Mouse (Mus musculus) embryo, embryonic 9.5 days (tissue): ENCODE measurements around the gene Nadk2.

ENCODE experiments used
- DNase-seq: peaks from one replicate; pipeline ENCODE4 v3.0.0-alpha.2; 2017; ENCODE audit errors: extremely low spot score

The Nadk2 gene

DNA sequence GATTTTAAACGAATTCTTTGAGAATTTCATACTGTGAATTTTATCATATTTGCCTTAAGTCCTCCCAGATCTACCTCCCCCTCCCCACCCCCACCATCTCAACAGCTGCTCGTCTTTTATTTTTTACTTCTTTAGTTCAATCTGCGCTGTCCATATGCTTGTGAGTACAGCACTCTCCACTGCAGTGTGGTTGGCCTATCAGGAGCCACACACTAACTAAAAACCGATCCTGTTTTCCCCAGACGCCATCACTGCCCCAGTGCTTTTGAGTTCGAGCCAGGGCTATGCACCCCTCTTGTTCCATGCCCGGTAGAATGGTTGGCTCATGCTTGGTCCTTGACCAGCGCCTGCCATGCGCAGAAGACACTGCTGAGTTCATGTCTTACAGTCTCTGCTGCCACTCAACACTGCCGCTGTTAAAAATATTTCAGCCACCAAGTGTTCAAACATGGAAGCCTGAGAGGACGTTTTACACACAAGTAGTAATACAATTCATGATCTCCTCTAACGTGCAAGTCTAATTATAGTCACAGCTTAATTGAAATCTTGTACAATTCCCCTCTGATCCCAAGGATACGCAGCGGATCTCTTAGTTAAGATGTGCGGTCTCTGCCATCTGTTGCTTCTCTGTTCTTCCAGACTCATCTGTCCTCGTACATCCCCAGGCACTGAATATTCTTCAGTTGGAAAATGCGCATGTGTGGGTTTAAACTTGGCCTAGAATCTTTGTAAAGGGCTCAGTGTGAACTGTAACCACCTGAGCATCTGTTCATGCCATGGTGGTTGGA is 17.0 kb downstream of the Nadk2 start:
- no peak for DNase-seq

DNA sequence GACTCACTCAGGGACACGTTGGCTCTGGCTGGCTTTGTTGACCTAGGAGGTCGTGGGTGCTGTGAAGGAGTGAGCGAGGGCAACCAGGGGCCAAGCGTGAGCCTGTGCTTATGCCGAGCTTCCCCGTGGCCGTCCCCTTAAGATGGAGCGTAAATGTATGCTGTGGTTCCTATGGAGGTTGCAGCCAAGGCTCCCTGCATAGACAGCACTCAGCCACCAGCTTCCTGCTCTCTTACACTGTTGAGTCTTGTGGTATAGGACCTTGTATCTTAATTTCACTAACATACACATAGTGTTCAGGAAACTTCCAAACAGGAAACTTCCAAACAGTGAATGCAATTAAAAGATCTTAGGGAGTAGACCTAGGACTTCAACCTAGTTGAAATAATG is 17.6 kb downstream of the Nadk2 start:
- no peak for DNase-seq

DNA sequence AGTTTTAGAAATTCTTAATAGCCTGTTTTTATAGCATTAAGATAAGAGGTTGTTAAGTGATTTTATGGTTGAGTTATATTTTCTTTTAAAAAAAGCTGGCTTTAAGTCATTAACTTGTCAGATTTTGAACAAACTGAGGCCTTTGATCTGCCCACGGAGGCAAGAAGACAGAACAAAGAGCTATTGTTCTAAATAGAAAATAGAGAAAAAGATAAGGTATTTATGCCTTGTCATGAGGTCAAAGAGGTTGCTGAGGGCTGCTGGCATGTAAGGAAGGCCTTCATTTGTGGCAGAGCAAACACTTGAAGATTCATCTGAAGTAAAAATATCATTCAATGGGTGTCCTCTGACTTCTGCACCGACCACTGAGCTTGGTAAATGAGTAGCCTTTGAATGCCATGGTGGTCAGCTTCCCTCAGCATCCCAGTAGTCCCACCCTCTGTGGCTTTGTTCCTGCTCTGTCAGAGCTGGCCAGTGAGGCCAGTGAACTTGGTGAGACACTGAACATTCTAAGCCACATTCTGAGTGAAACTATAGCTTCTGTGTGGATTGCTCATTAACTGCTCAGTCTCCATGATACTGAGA is 18.2 kb downstream of the Nadk2 start:
- no peak for DNase-seq

DNA sequence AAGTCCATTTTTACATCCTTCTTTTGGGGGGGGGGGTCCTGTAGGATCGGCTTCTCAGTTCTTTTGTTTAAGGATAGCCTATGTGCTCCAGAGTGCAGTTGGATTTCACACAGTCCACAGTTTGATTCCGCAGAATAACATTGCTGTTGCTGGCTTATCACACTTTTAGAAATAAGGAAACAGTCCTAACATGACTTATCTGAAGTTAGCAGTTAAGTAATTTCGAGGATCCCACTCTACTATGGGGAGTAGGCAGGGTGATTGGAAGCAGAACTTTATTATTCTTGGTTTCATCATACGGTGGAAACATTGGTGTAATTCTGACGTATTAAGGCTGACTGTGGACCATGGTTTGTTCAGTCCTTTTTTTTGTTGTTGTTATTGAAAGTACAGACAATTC is 19.6 kb downstream of the Nadk2 start:
- no peak for DNase-seq

DNA sequence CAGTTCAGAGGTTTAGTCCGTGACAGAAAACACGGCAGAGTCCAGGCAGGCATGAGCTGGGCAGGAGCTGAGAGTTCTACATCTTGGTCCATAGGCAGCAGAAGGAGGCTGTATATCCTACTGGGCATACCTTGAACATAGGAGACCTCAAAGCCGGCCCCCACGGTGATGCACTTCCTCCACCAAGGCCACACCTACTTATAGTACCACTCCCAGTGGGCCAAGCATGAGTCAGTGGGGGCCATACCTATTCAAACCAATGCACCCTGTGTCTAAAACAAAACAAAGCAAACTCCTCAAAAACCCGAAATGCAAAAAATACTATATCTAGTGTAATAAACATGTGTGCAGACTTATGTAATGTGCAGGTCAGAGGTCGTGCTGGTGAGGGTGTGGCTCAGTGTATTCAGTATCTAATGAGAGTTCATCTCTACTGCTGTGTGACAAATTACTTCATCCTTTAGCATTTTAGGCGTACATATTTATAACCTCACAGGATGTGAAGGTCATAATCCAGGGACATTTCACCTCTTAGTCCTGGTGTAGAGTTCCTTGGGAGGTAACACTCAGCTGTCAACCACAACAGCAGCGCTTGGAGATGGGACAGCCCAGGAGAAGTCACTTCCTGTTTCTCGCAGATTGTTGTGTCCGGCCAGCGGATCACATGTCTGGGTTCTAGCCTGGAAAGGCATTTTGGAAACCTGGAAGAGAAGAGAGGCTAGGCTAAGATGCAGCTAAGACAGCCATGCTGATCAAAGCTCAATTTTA is 22.7 kb downstream of the Nadk2 start:
- DNase-seq = no peak

DNA sequence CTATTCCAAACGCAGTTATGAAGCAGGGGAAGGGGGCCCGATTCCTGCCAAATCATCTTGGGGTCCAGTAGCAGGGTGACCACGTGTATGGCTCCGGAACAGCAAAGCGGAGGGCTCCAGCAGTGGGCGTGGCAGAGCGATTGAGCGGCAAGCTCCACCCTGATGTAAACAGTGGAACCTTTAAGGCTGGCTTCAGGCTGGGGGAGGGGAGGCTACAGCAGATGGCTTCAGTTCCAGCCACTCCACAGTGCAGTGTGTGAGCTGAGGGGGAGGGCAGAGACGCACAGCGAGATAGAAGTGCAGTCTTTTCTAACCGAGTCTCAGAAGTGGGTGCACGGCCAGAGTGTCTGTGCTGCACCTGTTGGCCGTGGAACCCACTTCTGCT is 23.3 kb downstream of the Nadk2 start:
- peak; percentile 62 for DNase-seq

DNA sequence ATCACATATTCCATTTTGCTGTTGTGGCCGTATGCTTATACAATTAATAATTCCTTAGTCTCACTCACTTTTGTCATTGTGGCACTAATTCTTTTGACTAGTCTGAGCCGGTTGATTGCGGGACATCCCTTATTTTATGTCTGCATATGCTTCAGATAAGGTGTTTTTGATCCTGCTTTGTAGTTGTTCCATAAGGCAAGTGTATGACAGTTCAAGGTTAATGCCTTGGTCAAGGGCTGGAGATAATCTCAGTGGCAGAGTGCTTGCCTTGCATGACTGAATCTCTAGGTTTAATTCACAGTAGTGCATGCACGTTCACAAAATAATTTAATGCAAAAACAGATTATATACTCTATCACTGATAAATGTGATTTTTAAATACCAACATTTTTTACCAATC is 25.8 kb downstream of the Nadk2 start:
- no peak for DNase-seq

DNA sequence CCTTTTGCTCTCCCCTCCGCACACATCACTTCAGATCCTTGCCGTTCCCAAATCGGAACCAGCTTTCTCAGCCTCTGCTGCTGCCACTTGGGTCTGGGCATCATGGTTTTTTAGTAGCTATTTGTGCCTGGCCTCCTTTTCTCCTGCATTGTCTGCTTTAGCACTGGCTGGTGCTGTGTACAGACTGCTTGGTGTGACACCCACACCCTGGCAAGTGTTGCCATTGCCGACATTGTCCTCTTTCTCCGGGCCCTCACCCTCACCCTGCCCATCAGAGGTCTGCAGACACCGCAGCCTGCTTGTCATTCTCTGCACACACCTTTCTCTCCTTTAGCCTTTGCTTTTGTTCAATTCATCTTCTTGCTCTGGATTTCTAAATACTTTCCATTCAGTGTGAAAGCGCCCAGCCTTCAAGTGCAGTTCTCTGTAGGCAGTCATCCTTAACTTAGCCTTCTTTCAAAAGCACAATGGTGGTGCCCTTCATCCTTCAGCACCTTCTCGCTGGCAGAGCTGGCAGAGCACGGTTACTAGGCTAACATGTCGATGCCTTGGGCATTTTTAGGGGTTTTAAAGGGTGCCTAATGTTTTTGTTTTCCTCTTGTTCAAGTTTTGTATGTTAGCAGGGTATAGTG is 29.5 kb downstream of the Nadk2 start:
- no peak for DNase-seq

DNA sequence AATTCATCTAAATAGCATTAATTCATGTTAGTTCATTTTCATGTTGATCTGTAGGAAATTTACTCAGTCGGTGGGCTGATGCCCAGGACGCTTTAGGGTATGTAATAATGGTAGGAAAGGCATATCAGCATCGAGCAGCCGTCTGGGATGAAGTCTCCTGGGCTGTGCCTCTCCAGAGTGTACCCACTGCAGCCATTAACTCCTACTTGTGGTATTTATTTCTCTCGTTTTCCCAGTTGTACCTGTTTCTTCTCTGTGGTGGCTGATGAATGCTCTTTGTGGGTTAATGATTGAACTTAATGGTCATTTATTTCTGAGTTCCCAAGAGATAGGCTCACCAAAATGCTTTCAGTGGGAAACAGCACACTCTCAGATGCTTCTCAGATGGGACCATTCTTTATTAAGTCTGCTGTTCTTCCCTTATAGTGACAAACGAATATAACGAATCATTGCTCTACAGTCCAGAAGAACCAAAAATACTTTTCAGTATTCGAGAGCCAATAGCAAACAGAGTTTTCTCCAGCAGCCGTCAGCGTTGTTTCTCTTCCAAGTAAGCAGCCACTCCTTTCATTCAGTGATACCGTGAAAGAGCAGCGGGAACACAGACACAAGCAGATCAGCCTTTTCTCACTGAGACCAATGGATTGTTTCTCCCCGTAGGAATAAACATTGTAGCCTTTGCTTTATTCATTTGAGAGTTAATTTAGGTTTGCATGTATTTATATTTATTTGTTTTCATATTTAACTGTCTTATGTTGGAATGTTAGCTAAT is 35.4 kb downstream of the Nadk2 start:
- no peak for DNase-seq

DNA sequence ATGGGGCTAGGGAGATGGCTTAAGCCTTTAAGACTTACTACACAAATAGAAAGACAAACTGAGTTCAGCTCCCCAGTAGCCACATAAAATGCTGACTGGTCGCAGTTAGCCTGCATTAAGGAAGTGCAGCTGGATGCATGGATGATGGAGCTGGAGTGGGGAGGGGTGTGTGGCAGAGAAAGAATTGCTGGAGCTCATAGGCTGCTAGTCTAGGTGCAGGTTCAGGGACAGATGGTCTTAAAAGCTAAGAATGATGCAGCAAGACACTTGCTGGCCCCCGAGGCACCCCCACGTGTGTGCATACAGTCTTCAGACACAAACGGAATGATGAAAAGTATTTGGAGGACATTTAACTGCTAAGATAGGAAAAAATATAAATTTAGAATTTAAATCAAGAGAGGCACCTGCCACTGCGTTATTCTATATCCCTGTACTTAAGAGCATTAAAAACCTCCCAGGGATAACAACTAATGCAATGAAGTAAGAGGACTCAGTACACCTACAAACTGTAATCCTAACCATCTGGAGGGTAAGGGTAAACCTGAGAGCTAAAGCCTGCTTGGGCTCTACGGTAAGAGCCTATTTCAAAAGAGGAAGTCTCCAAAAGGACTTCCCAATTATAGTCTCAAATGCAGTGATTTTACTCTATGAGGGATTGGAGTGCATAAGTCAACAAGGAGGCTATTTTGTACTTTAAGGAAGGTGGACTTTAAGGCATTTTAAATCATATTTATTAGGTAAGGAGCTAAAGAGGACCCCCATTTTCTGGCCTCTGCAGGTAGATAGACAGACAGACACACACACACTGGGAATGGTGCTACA is 39.7 kb downstream of the Nadk2 start:
- DNase-seq = no peak

DNA sequence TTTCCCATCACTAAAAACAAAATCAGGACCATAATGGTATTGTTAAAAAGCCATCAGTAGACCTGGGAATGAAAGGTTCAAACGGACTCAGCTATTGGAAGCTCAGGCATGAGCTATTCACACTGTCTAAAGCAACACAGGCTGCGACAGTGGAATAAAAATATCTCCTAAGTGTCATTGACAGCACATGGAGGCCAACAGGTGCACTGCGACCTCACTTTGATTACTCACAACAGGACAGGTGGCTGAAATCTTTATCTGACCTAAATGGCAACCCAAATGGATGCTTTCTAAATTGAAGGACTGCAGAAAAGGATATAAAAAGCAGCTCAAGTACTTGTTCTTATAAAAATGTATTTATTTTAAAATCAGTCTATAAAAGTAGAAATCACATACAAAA is 40.6 kb downstream of the Nadk2 start:
- DNase-seq = no peak

DNA sequence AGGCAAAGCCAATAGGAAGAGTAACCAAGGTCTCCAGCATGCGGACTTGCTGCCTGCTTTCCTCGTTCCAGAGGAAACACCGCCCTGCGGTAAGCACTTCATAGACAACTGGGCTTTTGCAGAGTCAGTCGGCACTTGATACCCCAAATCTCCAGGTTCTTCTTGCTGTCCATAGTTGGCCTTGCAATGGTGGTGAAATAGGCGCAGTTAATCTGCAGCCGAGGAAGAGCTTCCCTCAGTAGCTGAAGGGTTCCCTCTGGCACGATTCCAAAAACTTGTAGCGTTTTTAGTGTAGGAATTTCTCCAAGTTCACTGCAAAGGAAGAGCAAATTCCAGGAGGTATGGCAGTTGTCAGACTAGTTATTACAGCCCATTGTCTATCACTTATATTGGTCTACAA is 42.5 kb downstream of the Nadk2 start:
- no peak for DNase-seq

DNA sequence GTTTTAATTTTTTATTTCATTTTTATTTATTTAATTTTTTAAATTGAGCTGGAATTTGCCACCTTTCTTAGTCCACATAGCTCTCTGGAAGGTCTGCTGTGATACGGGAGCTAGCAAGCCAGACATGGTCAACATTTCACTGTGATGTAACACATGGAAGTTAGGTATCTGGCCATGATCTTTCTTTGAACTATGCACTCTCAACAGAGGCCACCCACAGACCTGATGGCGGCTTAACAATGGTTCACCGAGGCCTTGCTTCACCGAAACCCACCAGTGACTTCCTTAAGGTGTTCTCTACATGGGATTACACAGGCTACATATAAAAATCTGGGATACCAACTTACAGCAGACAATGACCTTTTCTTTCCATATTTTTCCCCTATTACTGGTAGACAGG is 43.1 kb downstream of the Nadk2 start:
- DNase-seq = no peak

DNA sequence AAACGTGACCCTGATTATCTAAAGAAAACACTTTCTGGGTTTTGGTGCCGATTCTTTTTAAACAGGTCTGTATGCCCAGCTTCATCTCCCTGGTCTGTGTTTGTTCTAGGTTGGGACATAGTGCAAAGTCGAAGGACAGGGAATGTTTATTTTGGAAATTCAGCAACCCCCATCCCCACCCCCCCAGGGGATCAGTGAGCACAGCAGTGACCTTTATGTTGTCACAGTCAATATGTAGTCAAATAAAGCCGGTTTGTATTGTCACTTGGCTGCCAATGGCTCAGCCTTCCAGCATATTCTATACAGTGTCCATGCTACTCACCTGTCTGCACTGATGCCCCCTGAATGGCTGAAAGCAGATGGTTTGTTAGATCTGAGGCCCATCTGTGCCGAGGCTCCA is 43.5 kb downstream of the Nadk2 start:
- no peak for DNase-seq

DNA sequence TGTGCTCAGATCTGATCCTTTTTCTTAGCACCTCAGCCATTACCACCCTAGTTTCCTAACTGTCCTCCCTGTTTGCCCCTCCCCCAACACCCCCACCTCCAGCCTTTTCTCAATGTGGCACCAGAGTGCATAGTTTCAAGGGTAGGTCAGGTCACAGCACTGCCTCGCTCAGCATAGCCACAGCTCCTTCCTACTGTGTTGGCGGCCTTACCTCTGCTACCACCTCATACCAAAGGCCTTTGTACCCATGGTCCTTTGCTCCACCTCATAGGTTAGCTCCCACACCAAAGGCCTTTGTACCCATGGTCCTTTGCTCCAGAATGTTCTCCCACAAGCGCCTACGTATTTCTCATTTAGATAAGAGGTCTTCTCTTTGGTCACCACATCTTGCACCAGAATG is 47.8 kb downstream of the Nadk2 start:
- DNase-seq = no peak

DNA sequence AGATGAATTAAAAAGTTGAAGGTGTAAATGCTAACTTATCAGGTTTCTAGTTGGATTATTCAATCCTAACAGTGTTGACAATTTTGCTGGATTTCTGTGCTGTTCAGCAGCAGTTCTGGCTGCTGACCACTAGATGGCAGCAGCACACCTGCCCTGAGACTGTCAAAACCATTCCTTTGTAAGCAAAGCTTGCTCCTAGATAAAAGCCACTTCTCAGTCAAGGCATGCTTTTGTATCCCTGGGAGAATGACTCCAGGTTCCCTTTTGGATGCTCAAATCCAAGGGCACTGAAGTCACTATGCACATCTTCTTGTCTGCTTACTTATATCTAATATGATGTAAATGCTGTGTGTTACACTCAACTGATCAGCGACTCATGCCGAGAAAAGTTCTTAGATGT is 49.0 kb downstream of the Nadk2 start:
- DNase-seq = peak; percentile 45

DNA sequence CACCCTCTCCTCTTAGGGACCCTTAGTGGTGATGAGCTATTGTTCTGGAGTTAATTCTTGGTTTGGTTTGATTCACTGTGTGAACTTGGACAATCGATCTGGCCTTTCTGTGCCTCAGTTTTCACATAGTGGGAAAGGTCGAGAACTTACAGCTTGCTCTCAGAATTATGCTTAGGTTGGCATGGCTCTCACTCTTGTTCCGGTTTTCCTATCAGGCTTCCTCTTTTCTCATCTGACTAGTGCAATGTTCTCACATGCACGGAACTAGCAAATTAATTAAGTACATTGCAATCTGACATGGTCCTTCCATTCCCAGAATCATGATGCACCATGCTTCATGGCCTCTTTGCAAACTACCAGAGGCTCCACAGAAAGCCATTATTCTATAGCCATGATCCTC is 51.9 kb downstream of the Nadk2 start:
- no peak for DNase-seq

DNA sequence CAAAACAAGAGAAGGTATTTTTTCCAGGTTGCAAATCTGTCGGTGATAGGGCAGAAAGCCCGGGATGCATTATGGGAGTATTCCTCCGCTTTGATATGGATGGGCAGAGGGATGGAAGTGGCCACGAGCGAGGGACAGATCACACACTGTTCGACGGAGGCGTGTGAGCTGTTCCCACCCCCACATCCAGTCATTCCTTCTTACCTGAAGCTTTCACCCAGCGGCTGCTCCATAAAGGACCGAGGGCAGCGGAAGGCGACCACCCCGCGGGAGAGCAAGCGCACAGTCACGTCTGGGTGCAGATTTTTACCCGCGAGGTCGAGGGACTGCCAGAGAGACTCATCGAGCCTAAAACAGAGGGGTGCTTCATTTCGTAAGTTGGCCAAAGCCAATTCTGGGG is 53.8 kb downstream of the Nadk2 start:
- DNase-seq = no peak

DNA sequence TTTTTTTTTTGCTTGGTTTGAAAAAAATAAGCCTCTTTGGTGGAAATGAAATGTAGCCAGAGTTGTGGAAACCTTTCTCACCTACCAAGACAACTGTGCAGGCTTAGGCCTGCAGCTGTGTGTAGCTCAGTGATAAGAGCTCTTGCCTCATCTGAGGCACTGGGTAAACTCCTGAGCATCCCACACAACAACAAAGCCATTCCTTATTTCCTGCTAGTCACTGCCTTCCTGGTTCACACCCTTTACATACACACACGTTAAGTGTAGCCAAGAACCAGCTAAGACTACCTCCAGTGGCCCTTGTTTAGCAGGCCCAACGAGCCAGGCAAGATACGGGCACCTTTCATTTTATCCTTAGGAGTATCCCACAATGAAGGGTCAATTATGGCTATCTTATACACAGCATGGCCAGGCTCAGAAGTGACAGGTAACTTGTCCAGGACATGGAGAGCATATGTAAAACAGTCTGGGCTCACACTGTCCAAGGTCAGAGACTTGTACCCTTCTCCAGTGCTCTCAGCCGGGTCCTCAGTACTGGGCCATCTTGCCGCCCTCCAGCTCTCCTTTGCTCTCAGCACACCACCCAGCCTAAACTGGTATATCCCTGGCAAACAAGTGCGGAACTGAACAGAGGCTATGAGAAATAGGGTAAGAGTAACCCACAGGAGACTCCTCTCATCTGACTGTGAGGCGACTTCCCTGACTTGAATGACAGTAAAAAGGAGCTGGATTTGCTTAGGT is 56.2 kb downstream of the Nadk2 start:
- no peak for DNase-seq

DNA sequence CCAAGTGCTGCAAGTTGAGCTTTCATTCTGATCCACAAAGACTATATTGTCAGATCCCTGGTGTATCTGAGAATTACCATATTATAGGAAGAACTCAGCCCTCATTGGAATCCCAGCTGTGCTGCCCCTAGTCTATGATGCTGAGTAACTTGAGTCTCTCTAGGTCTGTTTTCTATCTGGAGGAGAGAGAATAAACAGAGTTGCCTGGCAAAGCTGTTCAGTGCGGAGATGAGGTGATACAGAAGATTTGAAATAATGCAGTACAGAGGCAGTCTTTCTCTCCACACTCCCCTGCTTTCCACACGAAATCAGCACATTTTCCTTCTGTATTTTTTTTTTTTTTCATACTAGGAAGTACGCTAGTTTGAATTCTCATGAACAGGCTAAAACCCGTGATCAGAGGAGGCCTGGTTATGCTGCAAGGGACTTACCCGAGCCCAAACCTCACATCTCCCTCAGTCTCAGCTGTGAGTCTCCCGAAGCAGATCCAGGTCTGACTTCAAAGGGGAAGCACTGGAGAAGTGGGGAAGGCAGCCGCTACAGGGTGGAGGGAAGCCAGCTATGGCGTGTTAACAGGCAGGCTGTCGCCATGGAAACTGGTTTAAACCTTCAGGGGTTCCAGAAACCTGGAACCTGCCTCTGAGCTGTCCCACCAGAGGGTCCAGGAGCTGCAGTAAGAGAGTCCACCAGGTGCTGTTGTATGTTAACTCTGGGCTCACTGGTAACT is 59.9 kb downstream of the Nadk2 start:
- no peak for DNase-seq
